Mouse (Mus musculus) spleen, embryonic (tissue): ENCODE measurements around the gene Angel2.

Experiments
- CTCF ChIA-PET: fragments of 350-600 bp; sonication (Branson Sonifier 250); formaldehyde crosslinking; loops from one replicate; lab custom pipeline; 2022; lab: Charles Lee

The Angel2 gene

GRCm38 (mm10) chr1:190929010-190929695 is 4.2 kb downstream of the Angel2 start:
- CTCF ChIA-PET = no interaction called here

DNA sequence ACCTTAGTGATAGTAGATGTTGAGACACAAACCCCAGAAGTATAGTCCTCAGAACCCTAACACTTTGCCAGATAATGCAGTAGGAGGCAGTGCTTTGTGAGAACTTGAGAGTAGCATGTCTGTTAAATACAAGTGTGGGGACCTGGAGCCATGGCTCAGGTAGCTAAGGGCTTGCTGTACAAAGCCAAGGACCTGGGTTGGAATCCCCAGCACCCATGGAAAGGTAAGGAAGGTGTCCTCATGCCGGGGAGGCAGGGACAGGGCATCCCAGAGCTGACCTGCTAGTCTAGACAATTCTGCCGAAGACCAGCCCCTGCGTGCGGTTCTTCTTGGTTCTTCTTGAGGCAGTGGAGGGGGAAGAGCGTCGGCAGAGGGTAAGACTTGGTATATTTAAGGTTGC is 5.3 kb downstream of the Angel2 start:
- CTCF ChIA-PET = no interaction called here

GRCm38 (mm10) chr1:190939803-190940202 is 14.9 kb downstream of the Angel2 start:
- CTCF ChIA-PET = no interaction called here

DNA sequence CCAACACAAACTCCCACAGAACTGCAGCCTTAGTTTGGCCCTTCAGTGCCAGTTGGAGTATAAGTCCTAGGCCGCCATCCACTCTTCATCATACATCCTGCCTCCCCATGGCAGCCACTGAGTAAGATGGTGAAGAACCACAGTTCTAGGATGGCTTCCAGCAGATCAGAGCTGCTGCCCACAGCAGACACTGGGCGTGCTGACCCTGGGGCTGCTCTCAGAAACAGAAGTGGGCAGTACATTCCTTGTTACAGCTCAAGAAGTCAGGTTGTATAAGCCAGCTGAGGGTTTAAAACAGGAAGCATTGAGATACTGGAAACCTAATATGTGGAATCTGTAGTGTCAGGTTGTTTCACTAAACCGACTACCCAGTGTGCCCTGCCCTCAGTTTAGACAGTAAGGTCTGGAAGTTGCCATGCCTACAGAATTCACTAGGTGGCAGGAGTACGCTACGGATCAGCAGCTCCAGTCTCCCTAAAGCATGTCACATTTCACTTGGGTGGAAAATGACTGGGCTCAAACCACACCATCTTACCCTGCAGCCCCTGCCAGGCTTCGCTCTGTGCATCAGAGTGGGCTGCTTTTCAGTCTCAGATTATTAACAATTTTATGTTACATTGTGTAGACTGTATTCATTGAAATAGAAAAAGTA is 19.3 kb downstream of the Angel2 start:
- CTCF ChIA-PET = interaction anchor here (1.0 kb wide), 1 partner anchor 46 kb away, joined by 4 read pairs; no protein-coding TSS in a partner anchor

GRCm38 (mm10) chr1:190947986-190948385 is 23.1 kb downstream of the Angel2 start:
- CTCF ChIA-PET = no interaction called here

DNA sequence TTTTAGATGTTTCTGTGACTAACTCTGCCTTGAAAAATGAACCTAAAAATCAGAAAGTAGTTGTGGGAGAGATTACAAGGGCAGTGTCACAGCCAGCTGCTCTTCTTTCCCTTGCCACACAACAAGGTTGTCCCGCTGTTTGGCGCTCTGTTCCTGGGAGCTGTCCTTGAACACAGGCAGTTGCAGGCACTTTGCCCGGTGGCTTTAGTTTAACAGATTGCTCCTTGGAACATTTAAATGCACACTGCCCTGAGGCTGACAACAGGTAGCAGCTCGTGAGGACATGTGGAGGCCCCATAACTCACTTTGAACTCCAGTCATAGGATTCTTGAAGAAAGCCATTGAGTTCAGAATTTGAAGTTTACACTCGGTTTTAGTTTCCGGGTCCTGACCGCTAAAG is 23.5 kb downstream of the Angel2 start:
- CTCF ChIA-PET = no interaction called here

DNA sequence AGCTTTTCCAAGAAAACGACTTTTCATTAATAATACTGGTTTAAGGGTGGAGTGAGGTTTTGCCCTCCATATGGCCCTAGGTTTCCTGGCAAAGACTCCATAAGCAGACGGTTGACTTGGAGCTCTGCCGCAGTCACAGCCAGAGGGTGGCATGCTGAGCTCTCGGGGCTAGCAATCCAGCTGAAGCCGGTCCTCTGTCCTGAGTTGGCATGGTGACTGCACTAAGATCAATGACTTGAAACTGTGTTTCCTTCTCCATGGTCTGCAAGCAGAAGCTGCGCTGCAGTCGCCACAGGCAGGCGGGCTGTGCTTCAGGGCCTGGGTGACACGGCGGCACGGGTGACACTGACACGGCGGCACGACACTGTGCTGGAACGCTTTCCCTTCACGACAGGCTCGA is 23.9 kb downstream of the Angel2 start:
- CTCF ChIA-PET = no interaction called here

GRCm38 (mm10) chr1:190951014-190951413 is 26.1 kb downstream of the Angel2 start:
- CTCF ChIA-PET = no interaction called here

GRCm38 (mm10) chr1:190953009-190953408 is 28.1 kb downstream of the Angel2 start:
- CTCF ChIA-PET = no interaction called here

- CTCF ChIA-PET = no interaction called here
Measured at GRCm38 (mm10) chr1:190958821-190959220, 33.9 kb downstream of the Angel2 start.

- CTCF ChIA-PET = no interaction called here
Measured at GRCm38 (mm10) chr1:190962760-190963159, 37.8 kb downstream of the Angel2 start.

GRCm38 (mm10) chr1:190964992-190965780 is 40.3 kb downstream of the Angel2 start:
- CTCF ChIA-PET = no interaction called here

- CTCF ChIA-PET = no interaction called here
Measured at GRCm38 (mm10) chr1:190968010-190968409, 43.1 kb downstream of the Angel2 start.

GRCm38 (mm10) chr1:190971708-190972610 is 47.0 kb downstream of the Angel2 start:
- CTCF ChIA-PET = no interaction called here

GRCm38 (mm10) chr1:190972612-190973192 is 47.8 kb downstream of the Angel2 start:
- CTCF ChIA-PET = no interaction called here

DNA sequence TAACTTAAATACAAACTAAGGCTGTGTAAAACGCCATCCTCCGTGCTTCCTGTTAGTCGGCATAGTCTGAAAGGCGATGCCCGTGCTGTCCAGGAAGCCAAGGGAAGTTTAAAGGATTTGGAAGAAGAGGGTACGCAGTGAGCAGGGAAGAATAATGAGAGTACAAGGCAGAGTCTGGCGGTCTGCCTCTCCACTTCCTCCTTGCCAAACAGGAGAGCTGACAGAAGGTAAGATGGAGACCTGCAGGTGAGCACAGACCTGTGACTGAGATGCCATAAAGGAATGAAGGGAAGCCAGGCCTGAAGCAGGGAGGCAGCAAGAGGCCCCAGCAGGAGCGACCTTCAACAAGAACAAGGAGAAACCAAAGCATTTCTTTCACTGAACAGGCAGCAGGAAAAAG is 49.3 kb downstream of the Angel2 start:
- CTCF ChIA-PET = no interaction called here

GRCm38 (mm10) chr1:190974833-190975232 is 49.9 kb downstream of the Angel2 start:
- CTCF ChIA-PET = no interaction called here

DNA sequence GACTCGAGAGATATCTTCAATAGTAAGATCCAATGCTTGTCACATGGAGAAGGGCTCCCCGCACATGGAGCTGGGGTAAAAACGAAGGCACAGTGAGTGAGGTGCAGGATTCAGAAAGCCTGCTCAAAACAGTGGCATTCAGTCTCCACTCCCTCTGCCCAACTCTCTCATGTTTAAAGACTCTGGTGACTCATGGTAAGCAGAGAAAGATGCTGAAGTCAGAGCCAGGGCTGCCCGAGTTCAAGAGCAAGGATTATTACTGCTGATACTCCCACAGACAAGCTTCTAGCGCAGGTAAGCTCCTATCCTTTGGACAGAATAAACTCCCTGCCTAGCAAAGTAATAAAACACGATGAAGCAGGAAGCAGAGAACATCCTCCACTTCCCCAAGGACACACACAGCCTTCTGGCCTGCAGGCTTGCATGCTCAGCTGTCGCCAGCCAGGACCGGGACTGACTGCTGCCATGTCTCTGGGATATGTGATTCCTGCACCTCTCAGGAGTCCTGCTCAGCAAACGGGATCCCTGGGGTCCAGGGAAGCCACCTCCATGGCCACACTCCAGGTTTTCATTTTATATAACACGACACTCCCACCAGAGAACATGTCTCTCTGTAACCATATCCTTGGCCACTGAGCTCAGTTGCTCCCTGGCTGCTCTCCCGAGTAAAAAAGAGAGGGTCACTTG is 52.1 kb downstream of the Angel2 start:
- CTCF ChIA-PET = no interaction called here

- CTCF ChIA-PET = no interaction called here
Measured at GRCm38 (mm10) chr1:190978001-190978400, 53.1 kb downstream of the Angel2 start.

GRCm38 (mm10) chr1:190978511-190979073 is 53.7 kb downstream of the Angel2 start:
- CTCF ChIA-PET = interaction anchor here (0.6 kb wide), 1 partner anchor 10 kb away, joined by 3 read pairs; no protein-coding TSS in a partner anchor
